In genomic region chr6:4967236-4967635, GRCm38 (mm10) we compare ENCODE assay signal across 13 mouse cellular contexts.
"Had no signal": no experiment of that assay in that cellular context is flagged by ENCODE, and none has a peak within 500 bp of the region (broad histone marks: within the 10 kb centered on the region; RNA-seq: fewer than 3 reads in every experiment).

No protein-coding gene starts in this region.

- H3K27ac ChIP-seq: midbrain, embryonic 13.5 days; midbrain, embryonic 15.5 days; neural tube, embryonic 12.5 days had no signal

- H3K4me3 ChIP-seq: megakaryocyte, embryonic 14.5 days; midbrain, embryonic 13.5 days; midbrain, embryonic 15.5 days; neural tube, embryonic 12.5 days had no signal

- H3K9ac ChIP-seq: lung, embryonic 14.5 days; midbrain, embryonic 13.5 days; midbrain, embryonic 15.5 days; neural tube, embryonic 12.5 days had no signal

- H3K4me2 ChIP-seq: lung, embryonic 14.5 days; midbrain, embryonic 11.5 days; midbrain, embryonic 13.5 days; midbrain, embryonic 15.5 days; neural tube, embryonic 12.5 days had no signal

- DNase-seq: lung, adult 18-20 months; lung, embryonic 14.5 days; lung, postnatal 10 days; lung, postnatal 4 days; right cerebral cortex, postnatal 14 days; thymus, adult 18-20 months; thymus, postnatal 14 days; thymus, postnatal 4 days had no signal

- H3K27me3 ChIP-seq: megakaryocyte, embryonic 14.5 days; midbrain, embryonic 13.5 days; midbrain, embryonic 15.5 days; neural tube, embryonic 12.5 days had no signal

- H3K4me1 ChIP-seq: megakaryocyte, embryonic 14.5 days; midbrain, embryonic 13.5 days; midbrain, embryonic 15.5 days had no signal

- ATAC-seq: midbrain, embryonic 13.5 days; midbrain, embryonic 15.5 days had no signal

- H3K36me3 ChIP-seq: midbrain, embryonic 13.5 days; midbrain, embryonic 15.5 days; neural tube, embryonic 12.5 days had no signal

- H3K9me3 ChIP-seq: megakaryocyte, embryonic 14.5 days; midbrain, embryonic 13.5 days; midbrain, embryonic 15.5 days; neural tube, embryonic 12.5 days had no signal
